Mouse (Mus musculus) lung, adult 10 weeks (tissue): Measurements from ENCODE around the gene Gpr1. TPM values are rescaled to one million over a fixed set of nuclear protein-coding genes. Genes with fewer than 3 reads are reported as not detected.

ENCODE experiments used
- polyA plus RNA-seq: library from polyadenylated mRNA; stranded (reverse); fragments of 350-450 nt; fragmentation: Illumina TruSeq; extraction: RNeasy Lipid Tissue Mini Kit (QIAGEN cat#74804); gene quantifications from one replicate; pipeline ENCODE4 v1.2.3, GENCODE M21; 2014; ENCODE audit warnings: low read depth, low replicate concordance; ENCODE audit not compliant: insufficient read depth

Gene Gpr1
- 0.12 TPM for polyA plus RNA-seq

DNA sequence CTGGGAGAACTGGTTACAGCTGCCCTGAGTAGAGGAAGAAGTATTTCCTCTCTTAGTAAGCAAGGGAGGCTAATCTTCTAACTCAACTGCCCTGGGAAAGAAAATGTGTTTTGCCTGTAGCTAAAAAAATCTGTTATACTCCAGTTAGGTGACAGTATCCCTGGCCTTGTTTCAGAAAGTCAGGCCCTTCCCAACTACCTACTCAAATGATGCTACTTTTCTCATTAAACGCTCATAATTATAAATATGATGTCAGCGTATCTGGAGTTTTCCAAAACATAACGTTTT lies at the start of gene Gpr1:
TSS of gene Gpr1 (minus strand) at position 273 of the 288 bp plus-strand sequence.

DNA sequence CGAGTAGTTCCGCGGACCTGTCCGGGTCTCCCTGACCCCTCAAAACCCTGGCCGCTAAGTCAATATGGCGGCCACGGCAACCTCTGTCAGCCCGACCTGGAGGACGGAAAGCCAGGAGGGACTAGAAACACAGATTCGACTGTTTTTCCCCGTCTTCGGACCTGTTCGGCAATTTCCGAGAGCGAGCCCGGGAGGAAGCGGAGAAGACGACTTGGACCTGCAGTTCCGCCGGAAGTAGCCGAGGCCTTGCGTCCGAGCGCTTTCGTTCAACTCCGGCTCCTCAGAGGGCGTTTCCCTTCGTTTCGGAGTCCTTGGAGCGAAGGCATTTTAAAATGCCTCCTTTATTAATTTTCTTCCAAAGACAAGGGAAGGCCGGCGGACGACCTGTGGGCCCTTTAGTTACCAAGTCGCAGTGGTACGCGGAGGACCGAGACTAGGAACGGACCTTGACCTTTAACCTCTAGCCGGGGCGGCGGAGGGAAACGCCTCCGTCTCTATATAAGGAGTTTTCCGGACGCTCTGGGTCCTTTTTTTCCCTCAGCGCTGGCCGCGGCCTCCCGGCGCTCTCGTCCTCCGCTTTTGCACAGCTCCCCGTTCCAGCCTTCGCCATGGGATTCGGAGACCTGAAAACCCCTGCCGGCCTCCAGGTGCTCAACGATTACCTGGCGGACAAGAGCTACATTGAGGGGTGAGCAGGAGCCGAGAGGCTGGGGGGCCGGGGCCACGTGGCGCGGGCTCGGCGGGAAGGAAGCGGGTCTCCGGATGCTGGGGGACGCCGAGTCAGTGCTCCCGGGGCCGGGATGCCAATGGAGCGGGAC lies 37.5 kb downstream of the Gpr1 start, which contains the start of the genes Eef1b2 and Ndufs1:
TSS of gene Eef1b2 (plus strand) at position 222 of the 818 bp plus-strand sequence.
TSS of gene Ndufs1 (minus strand) at position 230 of the 818 bp plus-strand sequence.

Other genes starting within 250 kb of the Gpr1 start
- gene Ino80d, start 99.9 kb downstream of the Gpr1 start, polyA plus RNA-seq, result 2.9 TPM
- 862 TPM for gene Eef1b2, start 37.7 kb downstream of the Gpr1 start, polyA plus RNA-seq
- 43.5 TPM for gene Ndufs1, start 37.7 kb downstream of the Gpr1 start, polyA plus RNA-seq
- 0.09 TPM for gene Zdbf2, start 58.7 kb upstream of the Gpr1 start, polyA plus RNA-seq
- 1.5 TPM for gene Adam23, start 231.3 kb upstream of the Gpr1 start, polyA plus RNA-seq